Mouse (Mus musculus): ENCODE measurements around the gene Rbfox2. TPM values are rescaled to one million over a fixed set of nuclear protein-coding genes. Genes with fewer than 3 reads are reported as not detected.

The Rbfox2 gene
- polyA plus RNA-seq, 1 experiment from 2014 or later: 16.8 TPM

- 0 out of 2 replicates have a peak, but pooled peaks cover 5% of the 10 kb centered on the region for H3K4me1 ChIP-seq (replicated peaks; ENCODE audit: control insufficient read depth, insufficient read depth, low read length)
- no peak for TF ChIP-seq CTCF (IDR thresholded peaks at IDR 0.05; ENCODE audit: low read depth)
- H3K27ac ChIP-seq (ENCODE audit: low read depth, low read length): peak overlapping the region; percentile 9
- peak overlapping the region; percentile 71 for H3K4me2 ChIP-seq (replicated peaks; ENCODE audit: low read depth)
- 8% methylated on average over 3 of the region's 3 CpGs for WGBS
- ATAC-seq: peak; percentile 33; the same call in 1 of the 2 replicates
- H3K4me3 ChIP-seq (ENCODE audit: low read depth, low read length): peak overlapping the region; percentile 7; the same call in 1 of the 2 replicates
- no peaks in the 10 kb centered on the region for H3K9me3 ChIP-seq (ENCODE audit: control insufficient read depth)
- peaks cover 5% of the 10 kb centered on the region; the same call in 1 of the 2 replicates for H3K36me3 ChIP-seq (ENCODE audit: control insufficient read depth, insufficient read depth)
- no peaks in the 10 kb centered on the region for H3K27me3 ChIP-seq (replicated peaks; ENCODE audit: control insufficient read depth, insufficient read depth, low read length)
- no peak overlapping the region for H3K9ac ChIP-seq (ENCODE audit: low read depth, low read length)
Observed at GRCm38 (mm10) chr15:77150424-77150841, 156.4 kb downstream of the Rbfox2 start.

- ATAC-seq: no peak
Observed at GRCm38 (mm10) chr15:77150000-77150399, 156.8 kb downstream of the Rbfox2 start.

GRCm38 (mm10) chr15:77149551-77149950 is 157.3 kb downstream of the Rbfox2 start:
- H3K4me3 ChIP-seq (ENCODE audit: low read depth, low read length): no peak overlapping the region
- no peak for TF ChIP-seq CTCF (IDR thresholded peaks at IDR 0.05; ENCODE audit: low read depth)
- no peak overlapping the region for H3K9ac ChIP-seq (ENCODE audit: low read depth, low read length)
- H3K9me3 ChIP-seq (ENCODE audit: control insufficient read depth): no peaks in the 10 kb centered on the region
- H3K27ac ChIP-seq (ENCODE audit: low read depth, low read length): peak overlapping the region; percentile 8; the same call in 1 of the 2 replicates
- no peaks in the 10 kb centered on the region for H3K27me3 ChIP-seq (replicated peaks; ENCODE audit: control insufficient read depth, insufficient read depth, low read length)
- 64% methylated on average over 3 of the region's 3 CpGs for WGBS
- peak overlapping the region; percentile 71 for H3K4me2 ChIP-seq (replicated peaks; ENCODE audit: low read depth)
- H3K36me3 ChIP-seq (ENCODE audit: control insufficient read depth, insufficient read depth): peaks cover 5% of the 10 kb centered on the region; the same call in 1 of the 2 replicates
- ATAC-seq: no peak
- H3K4me1 ChIP-seq (replicated peaks; ENCODE audit: control insufficient read depth, insufficient read depth, low read length): 0 out of 2 replicates have a peak, but pooled peaks cover 5% of the 10 kb centered on the region

More at GRCm38 (mm10) chr15:77150000-77150399, 156.8 kb downstream of the Rbfox2 start:
- Histone ChIP-seq H3K36me3 (ENCODE audit: control insufficient read depth, insufficient read depth) (peaks cover 5% of the 10 kb centered on the region; the same call in 1 of the 2 replicates), H3K4me2 (replicated peaks; ENCODE audit: low read depth) (peak overlapping the region; percentile 71), H3K4me3 (ENCODE audit: low read depth, low read length) (peak overlapping the region; percentile 7; the same call in 1 of the 2 replicates), H3K27ac (ENCODE audit: low read depth, low read length) (peak overlapping the region; percentile 9; the same call in 1 of the 2 replicates), H3K9ac (ENCODE audit: low read depth, low read length) (no peak overlapping the region), H3K4me1 (replicated peaks; ENCODE audit: control insufficient read depth, insufficient read depth, low read length) (0 out of 2 replicates have a peak, but pooled peaks cover 5% of the 10 kb centered on the region), H3K27me3 (replicated peaks; ENCODE audit: control insufficient read depth, insufficient read depth, low read length) (no peaks in the 10 kb centered on the region), H3K9me3 (ENCODE audit: control insufficient read depth) (no peaks in the 10 kb centered on the region)
- WGBS: 25% methylated on average over 3 of the region's 3 CpGs
- TF ChIP-seq CTCF (IDR thresholded peaks at IDR 0.05; ENCODE audit: low read depth): no peak

DNA sequence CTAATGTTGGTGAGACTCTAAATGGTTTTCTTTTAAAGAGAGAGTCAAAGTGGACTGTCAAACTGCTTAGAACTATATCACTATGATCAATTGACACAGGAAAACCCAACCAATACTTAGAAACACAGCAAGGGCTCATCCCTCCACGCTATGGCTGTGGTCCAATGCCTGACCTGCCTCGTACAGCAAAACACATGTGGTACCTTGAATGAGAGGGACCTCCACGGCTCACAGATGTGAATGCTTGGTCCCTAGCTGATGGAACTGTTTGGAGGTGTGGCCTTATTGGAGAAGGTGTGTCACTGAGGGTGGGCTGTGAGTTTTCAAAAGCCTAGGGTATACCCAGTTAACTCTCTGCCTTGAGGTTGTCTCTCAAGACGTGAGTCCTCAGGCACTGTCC is 159.9 kb downstream of the Rbfox2 start:
- peaks cover 5% of the 10 kb centered on the region; the same call in 1 of the 2 replicates for H3K36me3 ChIP-seq (ENCODE audit: control insufficient read depth, insufficient read depth)
- no peak; the same call in 1 of the 2 replicates for ATAC-seq
- no peak overlapping the region for H3K4me2 ChIP-seq (replicated peaks; ENCODE audit: low read depth)
- H3K27me3 ChIP-seq (replicated peaks; ENCODE audit: control insufficient read depth, insufficient read depth, low read length): no peaks in the 10 kb centered on the region
- whole genome bisulfite sequencing: 87% methylated on average over 4 of the region's 4 CpGs
- H3K9ac ChIP-seq (ENCODE audit: low read depth, low read length): no peak overlapping the region
- TF ChIP-seq CTCF (IDR thresholded peaks at IDR 0.05; ENCODE audit: low read depth): no peak
- H3K27ac ChIP-seq (ENCODE audit: low read depth, low read length): no peak overlapping the region
- 0 out of 2 replicates have a peak, but pooled peaks cover 9% of the 10 kb centered on the region for H3K4me1 ChIP-seq (replicated peaks; ENCODE audit: control insufficient read depth, insufficient read depth, low read length)
- no peak overlapping the region for H3K4me3 ChIP-seq (ENCODE audit: low read depth, low read length)
- no peaks in the 10 kb centered on the region for H3K9me3 ChIP-seq (ENCODE audit: control insufficient read depth)

GRCm38 (mm10) chr15:77144960-77145359 is 161.8 kb downstream of the Rbfox2 start:
- Histone ChIP-seq H3K27me3 (replicated peaks; ENCODE audit: control insufficient read depth, insufficient read depth, low read length) (no peaks in the 10 kb centered on the region), H3K9me3 (ENCODE audit: control insufficient read depth) (no peaks in the 10 kb centered on the region), H3K4me2 (replicated peaks; ENCODE audit: low read depth) (no peak overlapping the region), H3K4me1 (replicated peaks; ENCODE audit: control insufficient read depth, insufficient read depth, low read length) (0 out of 2 replicates have a peak, but pooled peaks cover 8% of the 10 kb centered on the region), H3K36me3 (ENCODE audit: control insufficient read depth, insufficient read depth) (peaks cover 5% of the 10 kb centered on the region), H3K27ac (ENCODE audit: low read depth, low read length) (no peak overlapping the region), H3K9ac (ENCODE audit: low read depth, low read length) (no peak overlapping the region), H3K4me3 (ENCODE audit: low read depth, low read length) (no peak overlapping the region)
- 94% methylated on average over 1 of the region's 1 CpGs for whole genome bisulfite sequencing
- ATAC-seq: no peak
- no peak for TF ChIP-seq CTCF (IDR thresholded peaks at IDR 0.05; ENCODE audit: low read depth)

DNA sequence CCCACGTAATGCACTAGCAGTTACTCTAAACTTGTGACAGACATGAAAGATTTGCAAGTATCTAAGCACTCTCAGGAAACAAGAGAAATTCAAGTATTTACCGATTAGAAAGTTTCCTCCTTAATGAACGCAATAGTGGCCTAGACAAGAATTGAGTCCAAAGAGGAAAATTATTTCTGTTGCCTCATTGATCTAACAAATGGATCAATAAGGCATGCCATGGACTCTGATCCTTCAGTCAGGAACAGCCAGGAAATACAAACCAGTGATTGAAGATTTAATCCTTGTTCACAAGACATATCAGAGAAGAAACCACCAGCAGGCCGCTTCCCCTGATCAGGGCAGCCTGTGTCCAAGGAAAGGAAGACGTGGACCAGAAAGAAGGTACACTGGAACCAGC is 164.0 kb downstream of the Rbfox2 start:
- H3K27me3 ChIP-seq (replicated peaks; ENCODE audit: control insufficient read depth, insufficient read depth, low read length): no peaks in the 10 kb centered on the region
- 70% methylated on average over 5 of the region's 5 CpGs for WGBS
- no peak for TF ChIP-seq CTCF (IDR thresholded peaks at IDR 0.05; ENCODE audit: low read depth)
- no peak for ATAC-seq
- no peak overlapping the region for H3K9ac ChIP-seq (ENCODE audit: low read depth, low read length)
- H3K9me3 ChIP-seq (ENCODE audit: control insufficient read depth): no peaks in the 10 kb centered on the region
- H3K4me2 ChIP-seq (replicated peaks; ENCODE audit: low read depth): no peak overlapping the region
- peaks cover 13% of the 10 kb centered on the region; the same call in 1 of the 2 replicates for H3K4me1 ChIP-seq (replicated peaks; ENCODE audit: control insufficient read depth, insufficient read depth, low read length)
- no peak overlapping the region for H3K27ac ChIP-seq (ENCODE audit: low read depth, low read length)
- H3K4me3 ChIP-seq (ENCODE audit: low read depth, low read length): no peak overlapping the region
- H3K36me3 ChIP-seq (ENCODE audit: control insufficient read depth, insufficient read depth): peaks cover 5% of the 10 kb centered on the region

Measured in intestine, postnatal 0 days (tissue).